Mouse (Mus musculus): ENCODE results near the gene Hspa4l. TPM values are rescaled to one million over a fixed set of nuclear protein-coding genes. Genes with fewer than 3 reads are reported as not detected.

Gene Hspa4l
- polyA plus RNA-seq, 1 experiment from 2014 or later, result 22.5 TPM

DNA sequence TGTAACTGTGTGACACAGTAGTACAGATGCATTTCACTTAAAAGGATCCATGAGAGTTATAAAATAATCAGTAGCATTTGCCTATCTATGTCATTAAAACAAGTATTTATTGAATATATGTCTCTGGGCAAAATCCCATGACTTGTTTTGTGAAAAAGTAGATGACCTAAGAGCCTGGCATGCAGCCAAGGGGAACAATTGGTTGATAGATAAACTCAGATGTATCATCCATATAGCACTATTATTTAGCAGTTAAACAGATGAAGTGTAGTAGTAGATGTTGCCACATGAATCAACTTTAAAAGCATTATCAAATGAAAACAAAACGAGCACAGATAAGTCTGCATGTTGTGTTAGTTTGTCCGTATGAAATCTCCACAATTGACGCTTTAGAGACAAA is 25.3 kb upstream of the Hspa4l start:
- DNase-seq (ENCODE audit: low spot score), result no peak
- 68% methylated on average over 3 of the region's 3 CpGs for WGBS
- H3K36me3 ChIP-seq (ENCODE audit: insufficient read depth, low read length), result no peaks in the 10 kb centered on the region
- TF ChIP-seq EP300 (IDR thresholded peaks at IDR 0.05), result no peak
- TF ChIP-seq CTCF (IDR thresholded peaks at IDR 0.05), result no peak
- no peak overlapping the region for H3K9ac ChIP-seq (replicated peaks; ENCODE audit: low read depth)
- H3K27me3 ChIP-seq (replicated peaks; ENCODE audit: insufficient read depth, low read length), result no peaks in the 10 kb centered on the region
- H3K4me1 ChIP-seq (ENCODE audit: insufficient read depth, low read depth, low read length), result no peaks in the 10 kb centered on the region
- H3K27ac ChIP-seq (ENCODE audit: low read length), result no peak overlapping the region
- H3K9me3 ChIP-seq (ENCODE audit: low read length), result no peaks in the 10 kb centered on the region
- no peak overlapping the region for H3K4me2 ChIP-seq (replicated peaks; ENCODE audit: low read depth, low read length)
- no peak for ATAC-seq
- H3K4me3 ChIP-seq (ENCODE audit: low read depth, low read length), result no peak overlapping the region

DNA sequence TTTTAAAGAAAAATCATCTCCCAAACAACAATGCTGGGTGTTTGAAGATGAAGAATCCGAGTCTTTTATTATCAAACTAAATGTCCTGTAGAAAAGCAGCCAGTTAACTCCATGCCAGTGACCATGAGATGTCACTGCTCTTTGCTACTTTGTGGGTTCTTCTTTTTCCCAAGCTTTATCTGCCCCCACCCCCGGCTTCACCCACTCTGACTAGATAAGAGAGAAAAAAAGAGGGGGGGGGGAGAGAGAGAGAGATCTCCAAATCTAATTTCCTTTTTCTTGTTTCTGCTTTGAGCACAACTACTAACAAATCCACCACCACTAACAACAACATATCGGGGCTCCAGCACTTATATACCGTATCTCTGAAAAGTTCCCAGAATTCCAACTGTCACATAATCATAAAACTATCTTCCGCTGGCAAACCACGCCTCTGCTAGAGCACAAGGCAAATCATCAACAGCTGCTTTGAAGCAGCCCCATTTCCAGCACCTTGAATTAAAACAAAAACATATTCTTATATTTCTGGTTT is 5.8 kb upstream of the Hspa4l start:
- H3K36me3 ChIP-seq (ENCODE audit: insufficient read depth, low read length), result no peaks in the 10 kb centered on the region
- H3K4me3 ChIP-seq (ENCODE audit: low read depth, low read length), result no peak overlapping the region
- no peak overlapping the region for H3K4me2 ChIP-seq (replicated peaks; ENCODE audit: low read depth, low read length)
- no peaks in the 10 kb centered on the region for H3K4me1 ChIP-seq (ENCODE audit: insufficient read depth, low read depth, low read length)
- no peaks in the 10 kb centered on the region for H3K27me3 ChIP-seq (replicated peaks; ENCODE audit: insufficient read depth, low read length)
- TF ChIP-seq CTCF (IDR thresholded peaks at IDR 0.05) (no peak), EP300 (IDR thresholded peaks at IDR 0.05) (no peak)
- no peak for ATAC-seq
- H3K27ac ChIP-seq (ENCODE audit: low read length), result no peak overlapping the region
- WGBS, result 75% methylated on average over 6 of the region's 6 CpGs
- H3K9ac ChIP-seq (replicated peaks; ENCODE audit: low read depth), result no peak overlapping the region
- H3K9me3 ChIP-seq (ENCODE audit: low read length), result no peaks in the 10 kb centered on the region
- DNase-seq (ENCODE audit: low spot score), result no peak

DNA sequence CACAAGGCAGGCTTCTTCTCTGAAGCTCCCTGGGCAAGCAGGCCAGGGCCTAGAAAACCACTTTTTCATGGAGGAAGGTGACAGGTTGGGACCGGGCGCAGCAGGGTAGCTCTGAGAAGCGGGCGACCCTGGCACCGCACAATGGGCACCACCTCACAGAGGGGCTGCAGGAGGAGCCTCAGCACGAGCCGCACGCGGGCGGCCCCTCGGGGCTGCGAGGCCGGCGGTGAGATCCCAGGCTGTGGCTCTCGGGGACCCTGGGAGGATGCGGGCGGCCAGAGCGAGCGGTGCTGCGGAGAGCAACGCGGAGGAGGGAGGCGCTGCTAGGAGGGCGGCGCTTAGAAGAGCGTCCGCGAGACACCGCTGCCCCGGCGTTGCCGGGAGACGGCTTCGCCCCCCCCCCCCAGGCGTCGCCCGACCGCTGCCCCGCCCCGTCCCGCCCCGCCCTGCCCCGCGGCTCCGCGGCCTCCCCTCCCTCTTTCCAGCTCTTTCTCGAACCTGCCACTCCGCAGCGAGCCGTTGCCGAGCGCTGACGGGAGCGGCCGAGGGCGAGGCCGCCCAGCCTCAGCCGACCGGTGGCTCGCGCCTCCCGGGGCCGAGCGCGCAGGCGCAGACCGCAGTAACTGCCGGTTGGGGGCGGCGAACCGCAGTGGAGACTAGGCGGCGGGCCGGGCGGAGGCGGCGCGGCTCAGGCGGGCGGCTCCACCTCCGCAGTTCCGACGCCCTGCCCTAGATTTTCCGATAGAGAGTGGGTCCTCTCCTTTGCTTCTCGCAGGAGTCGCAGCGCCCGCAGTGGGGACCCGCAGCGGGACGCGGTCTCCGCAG is 753 bp downstream of the Hspa4l start:
- 1% methylated on average over 42 of the region's 93 CpGs for WGBS
- Histone ChIP-seq H3K9ac (replicated peaks; ENCODE audit: low read depth) (peak overlapping the region; percentile 35), H3K9me3 (ENCODE audit: low read length) (no peaks in the 10 kb centered on the region), H3K27ac (ENCODE audit: low read length) (peak overlapping the region; percentile 70), H3K4me2 (replicated peaks; ENCODE audit: low read depth, low read length) (peak overlapping the region; percentile 96), H3K27me3 (replicated peaks; ENCODE audit: insufficient read depth, low read length) (no peaks in the 10 kb centered on the region), H3K4me1 (ENCODE audit: insufficient read depth, low read depth, low read length) (no peaks in the 10 kb centered on the region), H3K36me3 (ENCODE audit: insufficient read depth, low read length) (no peaks in the 10 kb centered on the region), H3K4me3 (ENCODE audit: low read depth, low read length) (peak overlapping the region; percentile 71)
- ATAC-seq (peak; percentile 95), DNase-seq (ENCODE audit: low spot score) (peak; percentile 91)
- TF ChIP-seq EP300 (IDR thresholded peaks at IDR 0.05) (no peak), CTCF (IDR thresholded peaks at IDR 0.05) (peak; percentile 18; the same call in 1 of the 2 replicates)

DNA sequence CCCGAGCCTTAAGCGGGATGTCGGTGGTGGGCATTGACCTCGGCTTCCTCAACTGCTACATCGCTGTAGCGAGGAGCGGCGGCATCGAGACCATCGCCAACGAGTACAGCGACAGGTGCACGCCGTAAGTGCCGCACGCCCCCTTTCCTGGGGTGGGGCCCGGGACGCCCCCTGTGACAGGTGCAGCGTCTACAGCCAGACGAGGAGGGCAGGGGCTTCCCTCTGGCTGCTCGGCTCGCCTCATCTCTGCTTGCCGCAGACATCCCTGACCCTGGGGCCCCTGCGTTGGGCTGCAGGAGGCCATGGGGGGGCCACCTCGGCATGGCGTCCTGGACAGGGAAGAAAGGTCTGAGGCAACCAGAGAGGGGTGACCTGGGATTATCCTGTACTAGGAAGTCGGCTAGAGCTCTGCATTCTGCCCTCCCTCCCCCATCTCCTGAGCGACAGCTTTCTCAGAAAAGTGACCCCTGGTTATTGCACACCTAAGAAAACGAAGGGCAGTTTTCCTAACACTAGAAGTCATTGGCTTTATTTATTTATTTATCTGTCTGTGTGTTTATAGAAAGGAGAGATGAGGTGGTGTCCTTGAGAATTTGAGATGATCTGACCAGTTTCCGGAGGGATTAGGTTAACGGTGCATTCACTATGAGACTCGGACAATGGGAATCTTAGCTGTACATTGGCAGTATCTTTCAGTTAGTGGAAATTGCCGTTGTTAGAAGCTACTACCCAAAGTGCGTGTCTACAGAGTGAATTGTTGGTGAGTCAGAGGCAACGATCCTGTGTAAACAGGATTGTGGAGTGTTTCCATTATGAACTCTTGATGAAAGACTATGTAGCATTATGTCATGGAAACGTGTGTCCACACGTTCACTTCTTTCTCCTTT is 1.6 kb downstream of the Hspa4l start:
- no peaks in the 10 kb centered on the region for H3K27me3 ChIP-seq (replicated peaks; ENCODE audit: insufficient read depth, low read length)
- 2% methylated on average over 34 of the region's 37 CpGs for WGBS
- no peaks in the 10 kb centered on the region for H3K4me1 ChIP-seq (ENCODE audit: insufficient read depth, low read depth, low read length)
- no peaks in the 10 kb centered on the region for H3K9me3 ChIP-seq (ENCODE audit: low read length)
- peak overlapping the region; percentile 96 for H3K4me2 ChIP-seq (replicated peaks; ENCODE audit: low read depth, low read length)
- ATAC-seq (peak; percentile 11; the same call in 1 of the 2 replicates), DNase-seq (ENCODE audit: low spot score) (peak; percentile 81)
- H3K36me3 ChIP-seq (ENCODE audit: insufficient read depth, low read length), result no peaks in the 10 kb centered on the region
- peak overlapping the region; percentile 70; the same call in 1 of the 2 replicates for H3K27ac ChIP-seq (ENCODE audit: low read length)
- TF ChIP-seq EP300 (IDR thresholded peaks at IDR 0.05) (peak; percentile 57), CTCF (IDR thresholded peaks at IDR 0.05) (no peak)
- peak overlapping the region; percentile 35 for H3K9ac ChIP-seq (replicated peaks; ENCODE audit: low read depth)
- peak overlapping the region; percentile 71 for H3K4me3 ChIP-seq (ENCODE audit: low read depth, low read length)

DNA sequence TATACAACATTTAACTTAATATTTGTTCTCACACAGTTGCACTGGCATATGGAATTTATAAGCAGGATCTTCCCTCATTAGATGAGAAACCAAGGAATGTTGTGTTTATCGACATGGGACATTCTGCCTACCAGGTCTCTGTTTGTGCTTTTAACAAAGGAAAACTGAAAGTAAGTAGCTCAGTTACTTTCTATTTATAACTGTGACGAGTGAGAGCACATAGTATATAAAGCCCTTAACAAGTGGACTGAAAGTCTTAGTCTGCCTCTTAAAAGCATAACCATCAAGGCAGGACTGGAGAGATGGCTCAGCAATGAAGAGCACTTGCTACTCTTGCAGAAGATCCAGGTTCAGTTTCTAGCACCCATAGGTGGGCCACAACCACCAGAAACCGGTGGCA is 16.5 kb downstream of the Hspa4l start:
- DNase-seq (ENCODE audit: low spot score) (no peak), ATAC-seq (no peak)
- Histone ChIP-seq H3K4me2 (replicated peaks; ENCODE audit: low read depth, low read length) (no peak overlapping the region), H3K27ac (ENCODE audit: low read length) (no peak overlapping the region), H3K4me1 (ENCODE audit: insufficient read depth, low read depth, low read length) (no peaks in the 10 kb centered on the region), H3K4me3 (ENCODE audit: low read depth, low read length) (no peak overlapping the region), H3K27me3 (replicated peaks; ENCODE audit: insufficient read depth, low read length) (no peaks in the 10 kb centered on the region), H3K9me3 (ENCODE audit: low read length) (no peaks in the 10 kb centered on the region), H3K9ac (replicated peaks; ENCODE audit: low read depth) (no peak overlapping the region), H3K36me3 (ENCODE audit: insufficient read depth, low read length) (no peaks in the 10 kb centered on the region; the same call in 1 of the 2 replicates)
- 86% methylated on average over 3 of the region's 3 CpGs for WGBS
- TF ChIP-seq EP300 (IDR thresholded peaks at IDR 0.05), result no peak
- TF ChIP-seq CTCF (IDR thresholded peaks at IDR 0.05), result no peak

DNA sequence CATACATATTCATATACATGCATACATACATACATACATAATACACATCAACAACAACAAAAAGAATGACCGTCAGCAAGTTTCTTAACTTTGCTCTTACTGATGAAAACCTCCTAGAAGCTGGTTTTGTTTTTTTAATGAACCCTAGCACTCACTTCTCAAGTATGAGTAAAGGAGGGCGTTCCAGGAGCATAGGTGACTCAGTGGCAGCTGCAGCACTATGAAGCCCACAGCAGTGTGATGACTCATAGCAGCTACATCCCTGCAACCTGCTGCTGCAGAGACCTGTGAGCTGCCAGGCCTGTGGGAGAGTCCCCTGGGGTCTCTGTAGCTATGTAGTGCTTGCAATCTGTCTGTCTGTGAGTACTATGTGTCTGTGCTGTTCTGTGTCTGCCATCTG is 17.0 kb downstream of the Hspa4l start:
- Histone ChIP-seq H3K27me3 (replicated peaks; ENCODE audit: insufficient read depth, low read length) (no peaks in the 10 kb centered on the region), H3K36me3 (ENCODE audit: insufficient read depth, low read length) (no peaks in the 10 kb centered on the region; the same call in 1 of the 2 replicates), H3K4me3 (ENCODE audit: low read depth, low read length) (no peak overlapping the region), H3K27ac (ENCODE audit: low read length) (no peak overlapping the region), H3K9ac (replicated peaks; ENCODE audit: low read depth) (no peak overlapping the region), H3K4me1 (ENCODE audit: insufficient read depth, low read depth, low read length) (no peaks in the 10 kb centered on the region), H3K4me2 (replicated peaks; ENCODE audit: low read depth, low read length) (no peak overlapping the region), H3K9me3 (ENCODE audit: low read length) (no peaks in the 10 kb centered on the region)
- TF ChIP-seq CTCF (IDR thresholded peaks at IDR 0.05) (no peak), EP300 (IDR thresholded peaks at IDR 0.05) (no peak)
- ATAC-seq (no peak), DNase-seq (ENCODE audit: low spot score) (no peak)
- 78% methylated on average over 2 of the region's 2 CpGs for WGBS

All from lung, postnatal 0 days (tissue).